Mouse (Mus musculus): ENCODE results near the gene Snx14.

The Snx14 gene

DNA sequence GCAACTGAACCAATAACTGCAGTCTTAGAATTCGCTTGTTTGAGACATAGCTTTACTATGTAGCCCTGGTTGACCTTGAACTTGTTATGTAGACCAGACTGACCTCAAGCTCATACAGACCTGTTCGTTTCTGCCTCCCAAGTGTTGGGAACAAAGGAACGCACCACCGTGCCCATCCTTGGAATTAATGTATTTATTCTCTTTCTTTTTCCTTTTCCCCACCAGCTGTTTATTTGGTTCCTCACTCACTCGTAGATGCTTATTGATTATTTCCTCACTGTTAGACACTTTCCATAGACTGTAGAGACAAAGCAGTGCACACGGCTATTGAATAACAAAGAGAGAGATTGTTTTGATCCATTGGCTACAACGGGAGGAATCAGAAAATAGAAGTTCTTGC, 96.5 kb downstream of the Snx14 start:
- DNase-seq = no peak

DNA sequence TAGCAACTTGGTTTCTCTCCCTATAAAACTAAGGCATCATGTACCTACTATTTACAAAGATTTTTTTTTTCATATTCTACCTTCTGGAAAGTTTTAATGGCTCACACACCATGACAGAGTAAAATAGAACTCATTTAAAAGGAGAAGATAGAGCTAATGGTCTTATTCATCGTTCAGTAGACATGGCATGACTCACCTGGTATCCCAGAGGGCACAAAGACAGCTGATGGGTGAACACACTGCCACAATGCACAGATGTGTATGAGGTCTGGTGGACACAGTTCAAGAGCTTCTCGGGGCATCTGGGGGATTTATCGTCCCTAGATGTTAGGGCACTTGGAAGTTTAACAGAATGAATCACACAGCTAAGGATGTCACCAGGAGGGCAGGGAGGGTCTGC, 97.9 kb downstream of the Snx14 start:
- no peak for DNase-seq

DNA sequence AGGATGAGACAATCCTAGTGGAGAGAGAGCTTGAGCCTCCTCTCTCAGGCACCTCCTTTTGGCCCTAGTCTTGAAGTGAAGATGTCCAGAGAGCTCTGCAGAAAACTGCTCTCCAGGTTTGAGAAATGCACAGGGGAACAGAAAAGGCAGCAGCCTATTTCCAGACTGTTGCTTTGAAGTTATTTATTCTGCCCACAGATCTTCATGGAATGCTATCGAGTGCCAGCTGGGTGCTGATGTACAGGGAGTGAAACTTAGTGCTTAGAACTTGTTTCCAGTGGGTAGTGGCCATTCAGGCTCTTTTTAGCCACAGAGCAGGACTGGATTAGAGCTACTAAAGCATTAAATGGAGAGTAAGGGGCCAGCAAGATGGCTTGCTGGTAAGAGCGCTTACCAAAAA, 102.9 kb downstream of the Snx14 start:
- no peak for DNase-seq

DNA sequence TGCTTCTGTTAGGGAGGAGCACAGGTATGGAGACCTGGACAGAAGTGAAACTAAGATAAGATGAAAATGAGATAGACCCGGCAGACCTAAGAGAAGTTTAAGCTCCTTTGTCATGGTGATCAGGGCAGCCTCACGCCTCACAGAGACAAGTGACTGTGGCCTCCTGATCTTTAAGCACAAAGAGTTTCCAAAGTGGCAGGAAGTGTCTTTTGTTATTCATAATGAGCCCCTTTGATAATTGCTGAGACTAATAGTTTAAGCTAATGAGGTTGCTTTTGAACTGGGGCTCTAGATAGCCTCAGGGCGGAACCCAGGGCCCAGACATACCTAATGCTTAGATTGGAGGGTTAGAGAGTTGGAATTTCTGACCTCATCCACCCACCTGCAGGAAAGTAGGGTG, 106.3 kb downstream of the Snx14 start:
- DNase-seq = no peak

DNA sequence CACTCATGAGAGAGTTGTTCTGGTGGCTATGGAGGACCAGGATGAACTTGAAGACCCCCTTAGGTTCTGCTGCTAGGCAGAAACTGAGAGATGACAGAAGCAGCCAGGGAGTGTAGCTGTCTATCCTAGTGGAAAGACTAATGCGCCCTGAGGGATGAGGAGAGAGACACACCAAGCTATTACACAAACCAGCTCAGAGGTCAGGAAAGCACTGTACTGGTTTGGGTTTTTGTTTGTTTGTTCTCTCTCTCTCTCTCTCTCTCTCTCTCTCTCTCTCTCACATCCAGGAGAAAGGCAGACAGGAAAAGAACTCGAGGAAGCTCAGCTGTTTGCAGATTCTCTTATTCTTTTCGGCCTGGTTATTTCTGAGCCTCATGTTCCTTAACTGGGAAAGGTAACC, 108.4 kb downstream of the Snx14 start:
- no peak for DNase-seq

DNA sequence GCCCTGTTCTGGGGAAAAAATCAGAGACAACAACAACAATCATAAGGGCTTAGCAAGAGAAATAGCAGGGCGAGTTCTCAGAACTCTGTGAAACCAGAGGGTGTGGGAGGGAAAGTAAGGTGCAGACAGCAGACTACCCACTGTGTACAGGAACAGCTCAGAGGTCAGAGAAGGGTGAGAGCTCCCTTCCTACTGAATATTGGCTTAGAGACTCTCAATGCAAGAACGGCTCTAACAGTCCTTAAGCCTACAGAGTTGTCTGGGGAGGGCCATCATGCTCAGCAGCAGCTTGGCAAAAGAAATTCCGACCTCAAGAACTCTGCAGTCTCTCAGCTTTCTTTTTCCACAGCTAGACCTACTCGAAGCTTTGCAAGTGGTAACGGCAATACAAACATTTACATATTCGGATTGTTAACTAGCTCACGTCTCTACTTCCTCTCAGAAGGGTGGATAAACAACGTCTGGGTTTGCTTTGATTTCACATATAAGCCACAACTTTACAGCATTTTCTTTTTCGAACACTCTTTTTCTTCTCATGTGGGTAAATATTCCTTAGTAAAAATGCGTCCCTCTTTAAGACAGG, 109.5 kb downstream of the Snx14 start:
- peak; percentile 15 for DNase-seq

DNA sequence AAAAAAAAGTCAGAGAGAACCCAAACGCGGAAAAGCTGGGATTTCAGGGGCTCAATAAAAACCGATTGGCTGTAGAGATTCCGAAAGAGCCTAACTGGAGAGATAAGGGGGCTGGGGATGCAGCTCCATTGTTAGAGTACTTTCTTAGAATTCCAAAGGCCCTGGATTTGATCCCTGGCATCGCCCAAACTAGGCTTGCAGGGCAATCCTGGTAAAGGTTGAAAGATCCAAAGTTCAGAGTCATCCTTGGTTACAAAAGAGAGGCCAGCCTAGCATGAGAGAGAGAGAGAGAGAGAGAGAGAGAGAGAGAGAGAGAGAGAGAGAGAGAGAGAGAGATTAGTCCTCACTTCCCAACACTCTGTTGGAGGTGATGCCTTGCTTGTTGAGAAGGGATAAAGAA, 110.1 kb downstream of the Snx14 start:
- peak; percentile 61 for DNase-seq

DNA sequence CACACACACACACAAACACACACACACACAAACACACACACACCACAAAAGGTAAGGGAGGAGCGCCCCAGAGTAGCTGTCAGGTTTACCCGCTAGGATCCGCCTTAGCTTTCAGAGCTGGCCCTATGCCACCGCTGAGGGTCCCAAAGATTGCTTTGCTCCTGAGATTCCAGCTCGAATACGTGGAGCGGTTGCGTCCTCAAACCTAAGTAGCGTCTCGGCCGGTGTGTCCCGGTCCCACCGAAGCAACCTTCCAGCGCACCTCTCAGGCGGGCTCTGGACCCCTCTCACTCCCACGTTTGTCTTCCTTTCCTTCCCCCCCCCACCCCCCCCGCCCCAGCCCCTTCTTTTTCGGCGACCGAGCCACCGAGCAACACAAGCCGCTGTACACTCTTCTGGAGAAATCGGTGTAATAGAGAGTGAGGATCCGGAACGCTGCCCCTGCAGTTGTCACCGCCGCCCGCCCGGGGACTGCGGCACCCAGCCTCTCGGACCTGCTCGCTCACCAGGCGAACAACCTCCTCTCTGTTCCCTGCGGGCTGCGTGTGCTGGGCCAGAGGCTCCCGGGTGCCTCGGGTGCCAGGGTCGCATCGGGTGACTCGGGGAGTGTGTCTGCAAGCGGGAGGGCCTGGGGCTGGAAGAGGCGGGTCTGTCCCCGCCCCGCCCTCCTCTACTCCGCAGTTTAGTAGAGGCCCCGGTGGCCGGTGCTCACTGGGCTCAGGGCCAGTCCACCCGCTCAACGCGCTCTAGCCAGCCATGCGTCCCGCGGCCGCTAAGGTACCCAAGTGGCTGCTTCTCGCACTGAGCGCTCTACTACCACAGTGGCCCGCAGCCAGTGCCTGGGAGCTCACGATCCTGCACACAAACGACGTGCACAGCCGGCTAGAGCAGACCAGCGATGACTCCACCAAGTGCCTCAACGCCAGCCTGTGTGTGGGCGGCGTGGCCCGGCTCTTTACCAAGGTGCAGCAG, 111.5 kb downstream of the Snx14 start, which contains the start of gene Nt5e:
Gene Nt5e (plus strand): TSS at position 268 of the 972 bp plus-strand sequence.
- DNase-seq = peak; percentile 86
